Mouse (Mus musculus) forebrain, embryonic 16.5 days (tissue): ENCODE measurements around the gene Grip1. TPM values are rescaled to one million over a fixed set of nuclear protein-coding genes. Genes with fewer than 3 reads are reported as not detected.

ENCODE experiments used
- ATAC-seq: fragments of 200-750 bp; cut with Nextera tagmentation; 2 replicates; pipeline ENCODE4 v1.8.0; 2017; ENCODE audit warnings: mild to moderate bottlenecking, moderate library complexity
- H3K27ac ChIP-seq: fragments of 300-500 bp; sonication (generic); 2 replicates; pipeline ENCODE4 v1.5.1; 2014; ENCODE audit warnings: low read length, control low read depth
- H3K27me3 ChIP-seq: fragments of 300-500 bp; sonication (generic); replicated peaks from 2 replicates; pipeline ENCODE4 v1.6.1; 2014; ENCODE audit warnings: low read length; ENCODE audit not compliant: control insufficient read depth, insufficient read depth
- H3K36me3 ChIP-seq: fragments of 300-500 bp; sonication (generic); 2 replicates; pipeline ENCODE4 v1.6.1; 2014; ENCODE audit not compliant: control insufficient read depth, insufficient read depth
- H3K4me1 ChIP-seq: fragments of 300-500 bp; sonication (generic); replicated peaks from 2 replicates; pipeline ENCODE4 v1.6.1; 2014; ENCODE audit warnings: low read length; ENCODE audit not compliant: control insufficient read depth, insufficient read depth
- H3K4me2 ChIP-seq: fragments of 300-500 bp; sonication (generic); 2 replicates; pipeline ENCODE4 v1.6.1; 2014; ENCODE audit warnings: mild to moderate bottlenecking, low read length, control low read depth
- H3K4me3 ChIP-seq: fragments of 300-500 bp; sonication (generic); replicated peaks from 2 replicates; pipeline ENCODE4 v1.5.1; 2014; ENCODE audit warnings: mild to moderate bottlenecking, low read length, control low read depth
- H3K9ac ChIP-seq: fragments of 300-500 bp; sonication (generic); replicated peaks from 2 replicates; pipeline ENCODE4 v1.6.1; 2014; ENCODE audit warnings: low read depth, low read length, control low read depth
- H3K9me3 ChIP-seq: fragments of 300-500 bp; sonication (generic); 2 replicates; pipeline ENCODE4 v1.6.1; 2016; ENCODE audit warnings: low read length; ENCODE audit not compliant: control insufficient read depth
- WGBS: fragments of 180-500 bp; shearing (Covaris S2); extraction: QIAGEN DNeasy Blood & Tissue Kit; methylation state at CpG from one replicate; pipeline ENCODE4 v1.1.7; 2014; 5-methylcytosine and 5-hydroxymethylcytosine counted together
- polyA plus RNA-seq: library from polyadenylated mRNA; unstranded; fragments of >200 nt; fragmentation: Nextera tagmentation; extraction: Ambion mirVana; gene quantifications from 2 replicates; pipeline ENCODE4 v1.2.1, GENCODE M21; 2015

Grip1 gene
- polyA plus RNA-seq, 1 experiment from 2014 or later, result 20.1 TPM

DNA sequence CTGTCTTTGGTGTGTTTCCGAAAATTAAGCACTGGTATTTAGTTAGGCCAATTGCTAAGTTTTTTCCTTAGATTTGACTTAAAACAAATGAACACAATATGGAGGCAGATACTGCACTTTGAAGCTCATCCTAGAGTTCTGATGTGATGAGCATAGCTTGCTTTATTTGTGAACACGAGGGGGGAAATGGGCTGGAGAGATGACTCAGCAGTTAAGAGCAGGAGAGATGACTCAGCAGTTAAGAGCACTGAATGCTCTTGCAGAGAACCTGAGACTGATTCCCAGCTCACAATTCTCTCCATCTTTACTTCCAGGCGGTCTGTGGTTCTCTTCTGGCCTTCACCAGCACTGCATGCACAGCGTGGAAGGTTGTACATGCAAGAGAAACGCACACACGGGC lies 273.3 kb downstream of the Grip1 start:
- 86% methylated on average over 6 of the region's 6 CpGs for WGBS
- no peak overlapping the region for H3K9ac ChIP-seq
- H3K4me1 ChIP-seq, result no peaks in the 10 kb centered on the region
- no peaks in the 10 kb centered on the region for H3K27me3 ChIP-seq
- H3K36me3 ChIP-seq, result no peaks in the 10 kb centered on the region
- no peak overlapping the region for H3K4me2 ChIP-seq
- no peak overlapping the region for H3K4me3 ChIP-seq
- no peaks in the 10 kb centered on the region for H3K9me3 ChIP-seq
- no peak for ATAC-seq
- no peak overlapping the region for H3K27ac ChIP-seq

DNA sequence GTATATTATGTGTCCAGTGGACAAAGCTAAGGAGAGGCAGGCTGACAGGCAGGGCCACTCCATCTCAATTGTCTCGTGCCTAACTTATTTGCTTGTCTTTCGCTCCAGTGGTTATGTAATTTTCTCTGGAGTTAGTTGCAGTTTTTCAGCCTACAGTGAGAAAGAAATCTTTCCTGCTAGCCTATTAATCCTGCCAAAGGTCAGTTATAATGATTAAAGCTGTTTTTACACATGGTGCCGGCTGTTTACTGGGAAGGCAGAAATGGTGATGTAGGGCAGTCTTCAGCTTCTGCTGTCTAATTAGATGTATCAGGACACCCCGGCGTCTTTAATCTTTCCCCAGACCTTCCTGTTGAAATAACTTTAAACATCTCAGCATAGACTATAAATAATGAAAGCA lies 276.6 kb downstream of the Grip1 start:
- Histone ChIP-seq H3K4me1 (peaks cover 4% of the 10 kb centered on the region), H3K4me2 (no peak overlapping the region), H3K9me3 (no peaks in the 10 kb centered on the region), H3K9ac (no peak overlapping the region), H3K27me3 (no peaks in the 10 kb centered on the region), H3K27ac (no peak overlapping the region), H3K4me3 (no peak overlapping the region), H3K36me3 (no peaks in the 10 kb centered on the region)
- 54% methylated on average over 5 of the region's 5 CpGs for WGBS
- no peak for ATAC-seq

DNA sequence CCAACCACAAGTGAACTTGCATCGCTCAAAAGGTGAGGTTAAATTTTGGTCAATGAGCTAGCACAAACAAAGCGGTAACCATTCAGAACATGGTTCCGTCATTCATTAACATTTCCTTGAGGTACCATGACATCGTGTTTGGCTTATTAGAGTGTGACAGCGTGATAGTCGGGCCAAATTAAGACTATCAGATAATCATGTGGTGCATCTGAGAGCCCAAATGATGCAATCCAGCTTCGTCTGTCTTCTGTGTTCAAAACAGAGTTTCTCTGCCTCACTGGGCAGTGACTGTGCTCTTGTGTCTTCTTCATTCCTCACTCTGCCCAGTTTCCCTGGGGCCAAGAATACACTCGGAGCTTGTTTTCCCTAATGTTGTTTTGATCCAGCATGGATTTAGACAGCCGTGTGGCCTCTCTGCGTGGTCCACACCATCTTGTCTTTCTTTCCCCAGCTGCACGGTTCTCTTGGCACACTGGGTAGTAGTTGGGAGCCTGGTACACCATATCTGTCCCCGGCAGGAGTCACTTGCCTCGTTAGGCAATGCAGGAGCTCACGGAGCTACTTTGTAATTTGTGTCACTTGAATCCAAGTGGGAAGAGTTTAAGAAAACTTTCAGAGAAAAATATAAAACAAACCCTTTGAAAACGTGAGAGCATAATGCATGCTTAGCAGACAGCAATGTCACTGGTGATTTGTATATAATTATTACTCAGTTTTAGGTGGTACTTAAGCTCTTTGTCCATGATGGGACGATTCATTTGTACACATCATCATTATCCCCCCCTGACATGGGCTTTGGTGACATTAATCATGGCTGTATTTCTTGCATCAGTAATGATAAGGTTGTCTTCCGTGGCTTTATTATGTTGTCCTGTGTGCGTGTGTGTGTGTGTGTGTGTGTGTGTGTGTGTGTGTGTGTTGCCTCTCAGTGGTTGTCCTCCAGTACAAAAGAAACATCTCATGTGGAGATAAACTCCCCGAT lies 281.7 kb downstream of the Grip1 start:
- Histone ChIP-seq H3K27me3 (no peaks in the 10 kb centered on the region), H3K4me2 (no peak overlapping the region), H3K36me3 (no peaks in the 10 kb centered on the region), H3K9ac (no peak overlapping the region), H3K4me3 (no peak overlapping the region), H3K27ac (no peak overlapping the region), H3K4me1 (peaks cover 5% of the 10 kb centered on the region), H3K9me3 (no peaks in the 10 kb centered on the region)
- 47% methylated on average over 19 of the region's 19 CpGs for WGBS
- ATAC-seq, result peak; percentile 84

DNA sequence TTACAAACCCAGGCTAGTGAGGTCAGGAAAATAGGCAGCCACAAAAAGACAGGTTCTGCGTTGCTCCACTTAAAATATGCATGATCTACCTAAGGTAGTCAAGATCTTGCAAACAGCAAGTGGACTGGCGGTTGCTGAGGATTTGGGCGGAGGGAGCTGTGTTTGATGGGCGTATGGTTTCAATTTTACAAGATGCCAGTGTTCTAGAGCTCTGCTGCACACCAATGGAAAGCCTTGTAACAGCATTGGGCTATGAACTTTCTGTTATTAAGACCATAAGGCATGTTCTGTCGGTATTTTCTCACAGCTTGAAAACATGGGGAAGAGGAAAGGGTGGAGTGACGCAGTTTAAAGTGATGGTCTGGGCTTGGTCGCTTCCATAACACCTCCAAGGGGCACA lies 285.8 kb downstream of the Grip1 start:
- Histone ChIP-seq H3K9me3 (no peaks in the 10 kb centered on the region), H3K27ac (no peak overlapping the region), H3K36me3 (no peaks in the 10 kb centered on the region), H3K4me3 (no peak overlapping the region), H3K4me2 (no peak overlapping the region), H3K4me1 (peaks cover 5% of the 10 kb centered on the region), H3K9ac (no peak overlapping the region), H3K27me3 (no peaks in the 10 kb centered on the region)
- WGBS, result 88% methylated on average over 7 of the region's 7 CpGs
- no peak for ATAC-seq

DNA sequence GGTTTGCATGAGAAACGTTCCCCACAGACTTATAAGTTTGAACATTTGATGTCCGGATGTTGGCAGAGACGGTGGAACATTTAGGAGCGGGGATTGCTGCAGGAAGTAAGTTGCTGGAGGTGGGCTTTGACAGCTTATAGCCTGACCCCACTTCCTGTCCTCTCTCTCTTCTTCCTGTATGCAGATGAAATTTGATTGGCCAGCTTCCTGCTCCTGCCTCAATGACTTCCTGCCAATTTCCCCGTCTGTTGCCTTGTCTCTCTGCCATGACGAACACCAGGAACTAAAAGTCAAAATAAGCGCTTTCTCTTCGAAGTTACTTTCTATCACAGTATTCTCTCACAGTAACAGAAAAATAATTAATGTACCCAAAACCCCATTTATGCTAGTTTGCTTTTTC lies 289.1 kb downstream of the Grip1 start:
- 69% methylated on average over 8 of the region's 8 CpGs for WGBS
- Histone ChIP-seq H3K9me3 (no peaks in the 10 kb centered on the region), H3K4me3 (no peak overlapping the region), H3K4me1 (no peaks in the 10 kb centered on the region), H3K9ac (no peak overlapping the region), H3K27ac (no peak overlapping the region), H3K4me2 (peak overlapping the region; percentile 37), H3K27me3 (no peaks in the 10 kb centered on the region), H3K36me3 (no peaks in the 10 kb centered on the region)
- no peak for ATAC-seq

DNA sequence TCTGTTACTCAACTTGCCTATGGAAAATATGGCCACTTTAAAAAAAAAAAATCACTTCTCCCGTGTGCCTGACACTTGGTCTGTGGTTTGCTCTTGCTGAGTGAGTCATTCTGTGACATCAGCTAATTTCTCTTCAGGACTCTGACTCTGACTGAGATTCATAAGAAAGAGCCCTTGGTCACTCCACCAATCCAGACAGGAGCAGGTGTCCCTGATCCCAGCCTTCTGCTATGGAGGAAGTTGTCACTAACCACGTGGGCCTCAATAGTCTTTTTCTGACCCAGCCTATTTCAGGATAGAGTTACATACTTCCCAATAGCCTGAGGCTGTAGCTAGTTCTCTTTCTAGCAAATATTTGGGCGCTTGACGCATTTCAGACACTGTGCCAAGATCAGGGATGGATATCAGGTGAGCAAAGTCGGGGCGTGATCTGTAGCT lies 298.8 kb downstream of the Grip1 start:
- whole genome bisulfite sequencing, result 84% methylated on average over 6 of the region's 6 CpGs
- no peaks in the 10 kb centered on the region for H3K27me3 ChIP-seq
- H3K9ac ChIP-seq, result no peak overlapping the region
- ATAC-seq, result no peak
- H3K36me3 ChIP-seq, result no peaks in the 10 kb centered on the region
- H3K4me2 ChIP-seq, result no peak overlapping the region
- no peak overlapping the region for H3K4me3 ChIP-seq
- H3K4me1 ChIP-seq, result peaks cover 2% of the 10 kb centered on the region; the same call in 1 of the 2 replicates
- H3K9me3 ChIP-seq, result no peaks in the 10 kb centered on the region
- no peak overlapping the region for H3K27ac ChIP-seq

DNA sequence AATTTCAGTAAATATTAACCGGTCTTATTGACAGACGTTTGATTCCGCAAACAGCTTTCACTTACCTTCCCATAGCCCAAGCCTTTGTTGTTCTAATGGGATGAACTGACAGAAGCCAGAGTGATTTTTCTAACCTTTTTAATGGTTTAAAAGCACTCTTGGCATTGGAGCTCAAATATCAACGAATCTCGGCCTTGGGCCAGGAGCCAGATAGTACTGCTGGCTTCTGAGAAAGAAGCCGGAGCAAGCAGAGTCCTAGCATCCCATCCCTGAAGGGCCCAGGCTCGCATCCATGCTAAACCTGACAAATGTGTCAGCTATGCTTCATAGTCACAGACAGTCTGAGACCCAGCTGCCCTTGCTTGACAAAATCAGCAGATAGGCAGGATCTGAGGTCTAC lies 302.6 kb downstream of the Grip1 start:
- Histone ChIP-seq H3K4me3 (no peak overlapping the region), H3K9me3 (no peaks in the 10 kb centered on the region), H3K4me2 (no peak overlapping the region), H3K4me1 (peaks cover 3% of the 10 kb centered on the region), H3K9ac (no peak overlapping the region), H3K36me3 (no peaks in the 10 kb centered on the region), H3K27ac (no peak overlapping the region), H3K27me3 (no peaks in the 10 kb centered on the region)
- no peak for ATAC-seq
- 88% methylated on average over 7 of the region's 7 CpGs for WGBS

DNA sequence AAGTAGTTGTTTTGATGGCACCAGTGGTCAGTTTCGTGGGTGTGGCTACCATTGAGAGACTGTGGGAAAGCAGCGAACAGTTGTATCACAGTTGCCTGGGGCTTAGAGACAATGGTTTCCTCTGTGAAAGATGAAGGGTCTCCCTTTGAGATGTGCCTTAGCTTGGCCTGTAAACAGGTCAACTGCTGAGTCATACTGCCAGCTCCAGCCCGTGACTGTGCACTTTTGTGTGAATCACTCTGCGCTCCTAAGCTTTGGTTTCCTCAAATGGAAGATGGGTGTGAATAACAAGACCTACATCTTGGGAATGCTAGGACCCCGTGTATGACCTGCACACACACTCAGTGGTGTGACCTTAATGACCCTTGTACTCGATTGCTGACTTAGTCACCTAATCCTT lies 303.6 kb downstream of the Grip1 start:
- H3K4me3 ChIP-seq, result no peak overlapping the region
- ATAC-seq, result no peak
- no peaks in the 10 kb centered on the region for H3K27me3 ChIP-seq
- no peak overlapping the region for H3K27ac ChIP-seq
- H3K4me1 ChIP-seq, result peaks cover 9% of the 10 kb centered on the region
- no peaks in the 10 kb centered on the region for H3K9me3 ChIP-seq
- H3K9ac ChIP-seq, result no peak overlapping the region
- WGBS, result 76% methylated on average over 6 of the region's 6 CpGs
- no peaks in the 10 kb centered on the region for H3K36me3 ChIP-seq
- no peak overlapping the region for H3K4me2 ChIP-seq

DNA sequence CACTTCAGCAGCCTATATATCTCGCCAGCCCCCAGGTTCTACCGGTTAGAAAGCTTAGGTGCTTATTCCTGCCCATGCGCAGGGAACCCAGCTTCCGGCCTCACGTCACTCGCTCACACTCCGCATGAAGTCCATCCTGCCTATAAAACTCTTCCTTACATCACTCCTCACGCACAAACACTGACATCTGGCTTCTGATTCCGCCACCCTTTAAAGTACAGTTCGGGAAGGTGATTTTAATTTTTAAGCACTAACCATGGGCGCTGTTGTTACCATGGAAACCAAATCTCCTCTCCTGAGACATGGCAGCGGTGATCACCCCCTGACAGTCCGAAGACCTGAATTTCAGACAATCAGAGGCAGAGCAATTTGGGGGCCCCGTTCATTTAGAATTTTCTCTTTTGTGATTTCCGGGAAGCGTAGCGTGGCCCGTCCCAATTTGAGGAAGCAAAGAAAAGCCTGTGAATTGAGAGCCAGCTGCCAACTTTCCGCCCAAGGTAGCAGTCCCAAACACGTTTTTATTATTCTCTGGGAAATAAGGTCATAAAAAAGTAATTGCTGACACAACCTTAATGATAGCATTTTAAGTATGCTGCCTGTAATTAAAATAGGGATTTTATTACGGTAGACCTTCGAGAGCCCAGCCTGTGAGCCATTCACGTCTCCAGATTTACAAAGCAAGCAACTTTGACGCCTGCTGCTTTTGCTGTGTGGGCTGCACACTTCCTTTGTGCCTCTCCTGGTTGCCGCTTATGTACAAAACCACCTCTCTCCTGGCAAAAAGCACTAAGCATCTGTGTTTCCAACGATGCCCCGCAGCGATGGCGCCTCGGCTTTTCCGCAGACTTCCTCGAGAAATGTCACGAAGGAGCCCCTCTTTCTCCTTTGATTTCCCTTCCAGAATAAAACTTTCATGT lies 308.1 kb downstream of the Grip1 start:
- Histone ChIP-seq H3K4me3 (peak overlapping the region; percentile 26), H3K4me2 (peak overlapping the region; percentile 45), H3K27ac (0 out of 2 replicates have a peak overlapping the region, but pooled peaks have one; percentile 17), H3K9ac (0 out of 2 replicates have a peak overlapping the region, but pooled peaks have one; percentile 15), H3K36me3 (no peaks in the 10 kb centered on the region), H3K4me1 (peaks cover 7% of the 10 kb centered on the region), H3K27me3 (no peaks in the 10 kb centered on the region), H3K9me3 (no peaks in the 10 kb centered on the region)
- 54% methylated on average over 33 of the region's 33 CpGs for whole genome bisulfite sequencing
- ATAC-seq, result peak; percentile 54; the same call in 1 of the 2 replicates
